Mouse (Mus musculus): Measurements from ENCODE around the gene Gm2042. TPM values are rescaled to one million over a fixed set of nuclear protein-coding genes. Genes with fewer than 3 reads are reported as not detected.

Gm2042 gene
- polyA plus RNA-seq (2015; fragmentation: Nextera tagmentation; extraction: Ambion mirVana), result not detected in 2 replicates

GRCm38 (mm10) chr12:87953780-87954179, at the start of gene Gm2042:
Gene Gm2042 (plus strand): TSS chr12:87954080.

GRCm38 (mm10) chr12:87919721-87920120, 34.2 kb upstream of the Gm2042 start, which contains the start of gene Gm2035:
Gene Gm2035 (minus strand): TSS chr12:87919857.

Other genes with a start within 250 kb of the Gm2042 start
- not detected in 2 replicates for gene Gm21319, start 178.3 kb upstream of the Gm2042 start, polyA plus RNA-seq (2015; fragmentation: Nextera tagmentation; extraction: Ambion mirVana)
- not detected in 2 replicates for gene Gm21936, start 158.6 kb upstream of the Gm2042 start, polyA plus RNA-seq (2015; fragmentation: Nextera tagmentation; extraction: Ambion mirVana)
- not detected in 2 replicates for gene BB287469, start 137.5 kb upstream of the Gm2042 start, polyA plus RNA-seq (2015; fragmentation: Nextera tagmentation; extraction: Ambion mirVana)
- not detected in 2 replicates for gene Gm2001, start 111.7 kb upstream of the Gm2042 start, polyA plus RNA-seq (2015; fragmentation: Nextera tagmentation; extraction: Ambion mirVana)
- not detected in 2 replicates for gene Gm2016, start 80.0 kb upstream of the Gm2042 start, polyA plus RNA-seq (2015; fragmentation: Nextera tagmentation; extraction: Ambion mirVana)
- not detected in 2 replicates for gene Gm2022, start 58.7 kb upstream of the Gm2042 start, polyA plus RNA-seq (2015; fragmentation: Nextera tagmentation; extraction: Ambion mirVana)
- gene Gm2035, start 34.2 kb upstream of the Gm2042 start, polyA plus RNA-seq (2015; fragmentation: Nextera tagmentation; extraction: Ambion mirVana), result not detected in 2 replicates
- gene Gm2075, start 57.8 kb downstream of the Gm2042 start, polyA plus RNA-seq (2015; fragmentation: Nextera tagmentation; extraction: Ambion mirVana), result not detected in 2 replicates
- gene Gm6803, start 64.7 kb downstream of the Gm2042 start, polyA plus RNA-seq (2015; fragmentation: Nextera tagmentation; extraction: Ambion mirVana), result not detected in 2 replicates
- gene Gm2056, start 72.9 kb downstream of the Gm2042 start, polyA plus RNA-seq (2015; fragmentation: Nextera tagmentation; extraction: Ambion mirVana), result not detected in 2 replicates
- gene Gm16368, start 129.6 kb downstream of the Gm2042 start, polyA plus RNA-seq (2015; fragmentation: Nextera tagmentation; extraction: Ambion mirVana), result not detected in 2 replicates
- gene Gm10436, start 228.0 kb downstream of the Gm2042 start, polyA plus RNA-seq (2015; fragmentation: Nextera tagmentation; extraction: Ambion mirVana), result not detected in 2 replicates

Data from urinary bladder, postnatal 0 days (tissue).